Comparison of ENCODE assay signal across 8 mouse cellular contexts in genomic region chrX:113298468-113298867, GRCm38 (mm10). TPM values are rescaled to one million over a fixed set of nuclear protein-coding genes. Genes with fewer than 3 reads are reported as not detected.
A peak's percentile ranks its signal among the peaks of the same experiment; 100 is the strongest.
DNase-seq lines count a peak whose midpoint lies in the region; ATAC-seq and TF ChIP-seq lines count a peak whose summit lies in the region.

No protein-coding gene starts in this region.

- TF ChIP-seq EP300 in ES-Bruce4 (IDR thresholded peaks at IDR 0.05; ENCODE audit: insufficient read depth, low read depth, low read length): no peak

- 15% methylated on average over 19 of the region's 19 CpGs for WGBS in heart, embryonic 13.5 days
- WGBS in embryonic facial prominence, embryonic 14.5 days: 11% methylated on average over 19 of the region's 19 CpGs
- 16% methylated on average over 19 of the region's 19 CpGs for WGBS in limb, embryonic 10.5 days
- 25% methylated on average over 19 of the region's 19 CpGs for WGBS in olfactory bulb, adult 2 months

- peak overlapping the region; percentile 70 for H3K9ac ChIP-seq in heart, embryonic 13.5 days
- H3K9ac ChIP-seq in ES-Bruce4 (ENCODE audit: low read depth, poor library complexity, severe bottlenecking): peak overlapping the region; percentile 33; the same call in 1 of the 2 replicates
- H3K9ac ChIP-seq in embryonic facial prominence, embryonic 14.5 days (ENCODE audit: low read depth, low read length): peak overlapping the region; percentile 56

- no peak for DNase-seq in heart, postnatal 25 days (ENCODE audit: low spot score)
- no peak for DNase-seq in embryonic facial prominence, embryonic 14.5 days (ENCODE audit: low spot score)
- no peak for DNase-seq in limb, embryonic 10.5 days (ENCODE audit: low spot score)
- DNase-seq in layer of hippocampus, adult 8-10 months (ENCODE audit: low spot score in 2 of 2): no peak
- DNase-seq in cerebellum, adult 9-10 months: no peak

- peaks cover 7% of the 10 kb centered on the region; the same call in 1 of the 2 replicates for H3K27me3 ChIP-seq in heart, embryonic 13.5 days (replicated peaks)
- no peaks in the 10 kb centered on the region for H3K27me3 ChIP-seq in ES-Bruce4 (ENCODE audit: control insufficient read depth, insufficient read depth, low read length, poor library complexity, severe bottlenecking)
- no peaks in the 10 kb centered on the region for H3K27me3 ChIP-seq in embryonic facial prominence, embryonic 14.5 days (replicated peaks; ENCODE audit: control insufficient read depth, insufficient read depth, low read length)
- H3K27me3 ChIP-seq in limb, embryonic 10.5 days (ENCODE audit: low read depth, poor library complexity, severe bottlenecking): no peaks in the 10 kb centered on the region

- no peaks in the 10 kb centered on the region for H3K9me3 ChIP-seq in heart, embryonic 13.5 days
- no peaks in the 10 kb centered on the region for H3K9me3 ChIP-seq in ES-Bruce4 (replicated peaks; ENCODE audit: control insufficient read depth, insufficient read depth, low read length, poor library complexity, severe bottlenecking)
- H3K9me3 ChIP-seq in embryonic facial prominence, embryonic 14.5 days (ENCODE audit: control insufficient read depth, low read length): no peaks in the 10 kb centered on the region
- no peaks in the 10 kb centered on the region for H3K9me3 ChIP-seq in limb, embryonic 10.5 days (replicated peaks)

- TF ChIP-seq CTCF in ES-Bruce4 (IDR thresholded peaks at IDR 0.05; ENCODE audit: low read depth, low read length): no peak
- TF ChIP-seq CTCF in olfactory bulb, adult 2 months (IDR thresholded peaks at IDR 0.05; ENCODE audit: insufficient read depth, low read depth, low read length): no peak

- H3K36me3 ChIP-seq in heart, embryonic 13.5 days: no peaks in the 10 kb centered on the region
- no peaks in the 10 kb centered on the region for H3K36me3 ChIP-seq in ES-Bruce4 (ENCODE audit: control insufficient read depth, insufficient read depth, low read length, poor library complexity, severe bottlenecking)
- no peaks in the 10 kb centered on the region for H3K36me3 ChIP-seq in embryonic facial prominence, embryonic 14.5 days (ENCODE audit: control insufficient read depth, insufficient read depth, low read length)
- no peaks in the 10 kb centered on the region for H3K36me3 ChIP-seq in limb, embryonic 10.5 days

- no peaks in the 10 kb centered on the region for H3K4me1 ChIP-seq in heart, embryonic 13.5 days
- H3K4me1 ChIP-seq in ES-Bruce4 (ENCODE audit: control insufficient read depth, insufficient read depth, low read length): no peaks in the 10 kb centered on the region
- H3K4me1 ChIP-seq in embryonic facial prominence, embryonic 14.5 days (ENCODE audit: control insufficient read depth, insufficient read depth, low read length): no peaks in the 10 kb centered on the region
- H3K4me1 ChIP-seq in limb, embryonic 10.5 days: no peaks in the 10 kb centered on the region
- peaks cover 6% of the 10 kb centered on the region for H3K4me1 ChIP-seq in olfactory bulb, adult 2 months (ENCODE audit: control insufficient read depth, insufficient read depth, low read length)

- H3K4me2 ChIP-seq in heart, embryonic 13.5 days: peak overlapping the region; percentile 80
- peak overlapping the region; percentile 65 for H3K4me2 ChIP-seq in embryonic facial prominence, embryonic 14.5 days (ENCODE audit: low read depth, low read length)

- H3K27ac ChIP-seq in heart, embryonic 13.5 days (replicated peaks): no peak overlapping the region
- H3K27ac ChIP-seq in ES-Bruce4 (ENCODE audit: insufficient read depth, low read length): no peak overlapping the region
- H3K27ac ChIP-seq in embryonic facial prominence, embryonic 14.5 days (replicated peaks; ENCODE audit: low read depth, low read length): no peak overlapping the region
- H3K27ac ChIP-seq in limb, embryonic 10.5 days: peak overlapping the region; percentile 50; the same call in 1 of the 2 replicates
- no peak overlapping the region for H3K27ac ChIP-seq in olfactory bulb, adult 2 months (ENCODE audit: insufficient read depth, low read depth, low read length)

- no peak for TF ChIP-seq POLR2A in ES-Bruce4 (IDR thresholded peaks at IDR 0.05; ENCODE audit: insufficient read depth, low read length)
- TF ChIP-seq POLR2A in olfactory bulb, adult 2 months (IDR thresholded peaks at IDR 0.05; ENCODE audit: insufficient read depth, low read depth, low read length): no peak

- intact Hi-C loops in heart, postnatal 25 days (cut with DNase I): no loop called here

- ATAC-seq in heart, embryonic 13.5 days (ENCODE audit: extremely low read depth, insufficient number of reproducible peaks, low FRiP score, low TSS enrichment): no peak
- no peak for ATAC-seq in embryonic facial prominence, embryonic 14.5 days (ENCODE audit: low read depth)

- H3K4me3 ChIP-seq in heart, embryonic 13.5 days: peak overlapping the region; percentile 56
- peak overlapping the region; percentile 85 for H3K4me3 ChIP-seq in ES-Bruce4 (ENCODE audit: low read depth, low read length)
- H3K4me3 ChIP-seq in embryonic facial prominence, embryonic 14.5 days (ENCODE audit: low read depth, low read length): peak overlapping the region; percentile 47
- H3K4me3 ChIP-seq in limb, embryonic 10.5 days: peak overlapping the region; percentile 58
- peak overlapping the region; percentile 47 for H3K4me3 ChIP-seq in olfactory bulb, adult 2 months (ENCODE audit: insufficient read depth, low read depth, low read length)

RNA-seq across cellular contexts. Expression of gene Dach2, which starts 1.2 kb away (rescaled TPM):
- polyA plus RNA-seq in heart, embryonic 13.5 days (2015; fragmentation: Nextera tagmentation; extraction: Ambion mirVana): 0.45 and 0.53 TPM in 2 replicates
- total RNA-seq in heart, postnatal 25 days (2021): not detected
- 0.58 and 0.63 TPM in 2 replicates for polyA plus RNA-seq in ES-Bruce4 (2011; ENCODE audit: insufficient read depth, insufficient read length, low read depth, missing spikeins)
- 2.8 and 3.9 TPM in 2 replicates for polyA plus RNA-seq in embryonic facial prominence, embryonic 14.5 days (2014; fragmentation: Nextera tagmentation; extraction: Ambion mirVana)
- polyA plus RNA-seq in limb, embryonic 10.5 days (2016; fragmentation: Nextera tagmentation; extraction: Ambion mirVana): 5.5 and 6.3 TPM in 2 replicates
- not detected in 2 replicates for polyA plus RNA-seq in olfactory bulb, adult 2 months (2012; ENCODE audit: insufficient read depth, insufficient read length, low replicate concordance, missing spikeins)
- 1 to 10 TPM in 2 of 4 experiments, under 1 TPM in 2; 0.63 to 1.3 (median 1.0) TPM for total RNA-seq in layer of hippocampus, adult 8-10 months (2022)
